Mouse (Mus musculus): ENCODE measurements around the gene Gm5294.

Gene Gm5294

DNA sequence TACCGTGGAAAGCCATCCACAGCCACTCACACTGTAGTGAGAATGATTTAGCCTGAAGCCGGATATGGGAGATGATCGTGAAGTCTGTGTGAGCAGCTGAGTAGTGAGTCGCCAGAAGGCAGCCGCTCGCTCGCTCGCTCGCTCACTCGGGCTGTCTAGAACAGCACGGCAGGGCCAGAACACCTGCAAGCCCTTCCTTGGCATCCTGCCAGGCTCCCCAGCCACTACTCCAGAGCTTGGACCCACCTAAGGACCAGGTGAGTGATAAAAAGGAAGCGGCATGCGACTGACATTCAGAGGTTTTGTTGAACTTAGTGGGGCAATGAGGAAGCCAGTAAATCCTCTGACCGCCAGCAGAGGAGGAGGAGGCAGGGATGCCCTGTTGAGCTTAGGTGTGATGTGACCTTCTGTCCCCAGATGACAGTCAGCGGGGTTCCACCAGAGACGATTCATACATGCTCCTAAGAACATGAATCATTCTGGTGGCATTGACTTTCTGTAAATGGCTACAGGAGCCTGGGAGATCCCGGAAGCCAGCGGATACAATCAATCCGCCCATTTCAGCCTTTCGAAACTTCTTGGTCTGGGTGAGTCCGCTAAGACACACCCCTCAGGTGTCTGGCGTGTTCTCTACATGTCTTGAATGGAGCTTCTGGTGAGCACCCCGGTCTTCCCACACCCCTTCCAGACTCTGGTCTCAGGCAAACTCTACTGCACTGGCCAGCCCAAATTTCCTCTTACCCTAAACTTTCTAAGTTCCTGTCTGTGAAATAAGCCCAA, 30.0 kb downstream of the Gm5294 start:
- DNase-seq: no peak

DNA sequence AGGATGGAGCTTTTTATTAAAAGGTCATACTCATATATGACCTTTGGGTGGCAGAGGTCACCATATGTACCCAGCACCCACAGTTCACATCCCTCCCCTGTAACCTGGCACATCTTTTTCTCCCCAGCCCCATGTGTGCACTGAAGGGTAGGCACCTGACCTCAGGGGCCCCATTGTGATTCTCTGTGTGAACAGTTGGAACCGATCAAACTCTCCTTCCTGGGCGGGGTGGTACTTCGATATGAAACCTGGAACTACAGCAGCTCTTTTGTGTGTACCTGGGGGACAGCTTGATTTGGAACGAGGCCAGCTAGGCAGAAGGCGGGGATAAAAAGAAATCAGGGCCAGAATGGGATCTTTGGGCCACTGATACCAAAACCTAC, 30.6 kb downstream of the Gm5294 start:
- no peak for DNase-seq

DNA sequence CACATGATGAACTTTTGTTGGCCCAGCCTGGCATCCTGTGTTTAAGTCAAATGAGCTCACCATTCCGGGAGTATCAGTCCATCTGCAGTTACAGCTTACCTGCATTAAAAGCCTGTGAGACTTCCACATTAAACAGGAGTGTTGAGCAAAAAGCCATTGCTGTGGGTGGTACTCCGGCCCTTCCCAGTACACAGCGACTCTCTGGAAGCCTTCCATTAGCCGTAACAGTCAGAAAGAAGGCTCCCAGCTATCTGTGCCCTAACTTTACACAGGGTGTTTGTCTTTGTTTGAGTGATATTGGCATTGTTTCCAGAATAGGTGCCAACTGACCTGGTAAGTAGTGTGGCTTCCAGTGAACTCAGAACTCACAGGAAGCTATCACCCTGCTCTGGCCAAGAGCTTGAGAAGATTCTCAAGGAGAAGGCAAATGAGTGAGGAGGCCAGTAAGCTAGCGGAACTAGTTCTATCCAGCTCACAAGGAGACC, 31.5 kb downstream of the Gm5294 start:
- DNase-seq: no peak

DNA sequence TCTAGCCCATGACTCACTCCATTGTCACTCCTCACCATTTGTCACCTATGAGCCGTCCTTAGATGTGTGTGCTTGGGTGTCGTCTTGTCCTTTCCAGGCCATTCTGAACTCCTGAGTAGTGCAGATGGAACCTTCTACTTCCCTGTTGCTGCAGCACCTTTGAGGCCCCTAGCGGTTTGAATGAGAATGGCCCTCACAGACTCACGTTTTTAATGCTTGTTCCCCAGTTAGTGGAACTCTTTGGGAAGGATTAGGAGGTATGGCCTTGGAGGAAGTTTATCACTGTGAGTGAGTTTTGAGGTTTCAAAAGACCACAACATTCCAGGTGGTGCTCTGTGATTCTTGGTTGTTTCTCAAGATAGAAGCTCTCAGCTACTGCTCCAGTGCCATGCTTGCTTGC, 32.3 kb downstream of the Gm5294 start:
- no peak for DNase-seq

DNA sequence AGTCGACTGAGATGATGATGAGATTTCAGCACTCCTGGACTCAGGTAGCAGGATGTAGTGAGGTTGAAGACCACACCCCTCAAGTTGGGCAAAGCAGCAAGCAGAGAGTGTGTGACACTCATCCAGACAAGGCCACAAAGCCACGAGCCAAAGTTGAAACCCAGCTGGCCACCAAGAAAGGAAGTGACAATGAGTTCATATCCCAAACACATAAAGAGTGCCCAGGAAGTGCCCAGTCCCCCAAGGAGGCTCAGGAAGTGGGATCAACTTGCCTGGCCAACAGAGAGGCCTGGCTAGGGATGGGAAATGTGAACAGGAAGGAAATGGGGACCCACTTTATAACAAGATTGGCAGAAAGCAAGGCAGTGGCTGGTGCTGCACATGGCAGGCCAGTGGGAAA, 33.5 kb downstream of the Gm5294 start:
- DNase-seq: no peak

DNA sequence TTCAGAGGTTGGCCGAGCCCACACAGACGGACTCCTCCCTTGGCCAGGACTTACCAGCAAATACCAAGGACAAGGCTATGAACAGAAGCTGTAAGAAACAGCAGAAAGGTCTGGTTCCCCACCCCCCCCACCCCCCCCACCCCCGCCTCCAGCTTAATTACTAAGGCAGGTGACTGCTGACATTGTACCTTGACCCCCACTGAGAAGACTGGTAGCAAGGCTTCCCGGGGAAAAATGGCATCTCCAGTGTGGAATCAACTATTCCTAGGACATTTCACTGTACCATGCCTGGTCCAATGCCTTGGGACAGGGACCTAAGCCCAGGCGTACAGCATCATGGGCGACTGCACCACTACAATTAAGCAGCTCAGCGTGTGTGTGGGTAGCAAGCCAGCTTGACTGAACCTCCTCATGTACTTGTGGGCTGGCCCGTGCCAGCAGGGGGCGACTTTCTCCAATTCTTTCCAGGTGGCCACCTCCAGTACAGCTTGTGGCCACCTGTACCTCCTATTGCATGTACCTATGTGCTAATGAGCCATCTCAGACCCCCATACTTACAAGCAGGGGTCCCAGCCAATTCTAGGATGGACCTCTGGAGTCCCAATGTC, 37.2 kb downstream of the Gm5294 start:
- peak; percentile 83 for DNase-seq

DNA sequence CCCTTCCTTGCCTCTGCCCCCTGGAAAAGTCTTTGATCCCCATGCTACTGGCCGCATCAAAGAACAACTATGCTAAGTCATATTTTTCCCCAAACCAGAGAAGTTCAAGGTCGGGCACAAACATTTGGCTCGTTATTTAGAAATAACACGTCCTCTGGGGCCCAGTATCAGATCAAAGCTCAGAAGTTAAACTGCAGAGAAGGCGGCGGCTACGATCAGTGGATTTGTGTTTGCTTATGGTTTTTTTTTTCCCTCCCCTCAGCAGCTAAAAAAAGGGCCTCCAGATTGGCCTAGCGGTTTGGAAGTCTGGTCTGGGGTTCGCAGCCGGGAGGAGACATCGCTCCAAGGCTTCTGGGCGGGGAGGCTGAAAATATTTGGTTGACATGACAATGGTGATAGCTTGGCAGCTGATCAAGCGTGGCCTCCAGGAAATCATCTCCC, 38.0 kb downstream of the Gm5294 start:
- no peak for DNase-seq

DNA sequence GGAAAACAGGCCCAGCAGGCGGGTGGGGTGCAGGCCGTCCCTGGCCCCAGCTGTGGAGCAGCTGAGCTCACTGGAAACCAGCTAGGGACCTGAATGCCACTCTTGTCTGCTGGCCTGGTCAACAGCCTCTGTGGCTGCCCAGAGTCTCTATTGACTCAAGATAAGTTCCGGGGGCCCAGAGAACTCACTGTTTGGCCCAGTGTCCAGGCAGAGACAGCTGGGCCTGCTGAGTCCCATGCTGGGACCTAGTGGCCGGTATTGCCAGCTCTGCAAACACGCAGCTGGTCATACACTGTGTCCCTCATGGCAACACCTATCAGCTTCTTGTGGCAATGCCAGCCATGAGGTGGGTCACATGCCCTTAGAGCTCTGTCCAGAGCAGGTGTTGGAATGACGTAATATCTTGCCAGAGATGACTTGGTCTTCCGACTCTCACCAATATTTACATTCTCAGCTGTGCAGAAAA, 43.8 kb downstream of the Gm5294 start:
- peak; percentile 60 for DNase-seq

DNA sequence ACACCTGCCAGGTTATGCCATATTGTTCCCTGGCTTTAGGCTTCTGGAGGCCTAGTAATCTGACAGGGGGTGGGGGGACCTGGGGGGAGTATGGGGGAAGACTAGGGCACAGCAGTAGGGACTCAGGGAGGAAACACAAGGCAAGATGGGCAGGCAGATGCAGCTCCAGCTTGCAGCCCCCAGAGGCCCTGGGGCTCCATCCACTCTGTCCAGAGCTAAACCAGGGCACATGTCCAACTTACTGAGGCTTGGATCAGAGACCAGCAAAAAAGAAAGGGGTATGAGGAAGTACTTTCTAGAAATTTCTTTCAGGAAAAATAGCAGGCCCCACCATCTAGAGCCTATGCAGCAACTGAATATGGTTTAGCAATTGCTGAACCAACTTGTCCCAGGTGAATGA, 44.3 kb downstream of the Gm5294 start:
- DNase-seq: no peak

DNA sequence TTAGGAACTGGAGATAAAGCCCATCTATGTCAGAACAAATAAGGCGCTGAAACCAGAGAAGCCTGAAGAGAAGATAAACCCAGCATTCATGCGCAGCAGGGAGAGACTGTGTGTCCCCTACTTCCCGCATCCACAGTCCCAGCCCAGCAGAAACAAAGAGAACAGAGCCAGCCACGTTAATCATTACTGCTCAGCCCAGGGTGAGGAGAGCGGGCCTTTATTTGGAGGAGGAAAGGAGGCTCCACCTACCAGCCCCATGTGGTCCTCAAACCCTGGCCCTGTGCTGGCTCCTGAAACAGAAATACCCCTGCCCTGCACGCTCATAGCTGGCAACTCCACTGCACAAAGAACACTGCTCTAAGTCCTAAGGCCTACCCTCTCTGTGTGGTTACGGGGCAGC, 45.0 kb downstream of the Gm5294 start:
- DNase-seq: no peak

DNA sequence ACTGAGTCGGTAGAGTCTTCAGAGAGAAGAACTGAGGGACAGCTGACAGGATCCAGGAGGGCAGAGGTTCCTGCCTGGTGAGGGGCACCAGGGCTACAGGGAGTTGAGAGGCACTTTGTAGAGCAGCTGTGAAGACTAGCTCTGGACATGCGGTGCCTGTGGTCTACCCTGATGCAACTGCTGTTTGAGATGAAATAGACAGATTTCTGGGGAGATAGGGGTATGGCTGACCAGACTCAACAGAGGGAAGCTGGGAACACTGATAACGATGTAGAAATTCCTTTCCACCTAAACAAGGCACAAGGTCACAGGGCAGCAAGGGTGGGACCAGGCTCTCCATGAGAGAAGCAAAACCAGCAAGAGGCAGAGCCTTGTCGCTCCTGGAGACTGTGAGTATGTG, 45.8 kb downstream of the Gm5294 start:
- no peak for DNase-seq

All from right cerebral cortex, adult 18-20 months (tissue).